Mouse (Mus musculus): ENCODE results near the gene Actn4. TPM values are rescaled to one million over a fixed set of nuclear protein-coding genes. Genes with fewer than 3 reads are reported as not detected.

Actn4 gene
- polyA plus RNA-seq, 1 experiment from 2014 or later: 233 TPM

DNA sequence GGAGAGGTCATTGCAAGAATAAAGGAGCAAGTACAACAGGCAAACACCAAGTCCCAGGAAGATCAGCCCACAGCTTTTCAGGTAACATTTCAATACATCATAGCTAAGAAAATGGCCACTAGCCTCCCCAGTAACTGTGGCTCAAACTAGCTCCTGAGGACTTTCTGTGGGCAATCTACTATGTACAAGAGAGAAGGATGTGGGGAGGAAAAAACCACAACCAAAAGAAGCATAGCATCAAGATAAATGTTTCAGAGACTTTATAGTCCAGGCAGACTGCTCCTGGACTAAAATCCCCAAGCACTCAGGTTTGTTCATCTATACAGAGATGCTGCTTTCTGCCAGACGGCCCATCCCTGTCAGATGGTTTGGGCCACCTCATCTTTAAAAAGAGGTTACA is 5.9 kb downstream of the Actn4 start:
- Histone ChIP-seq H3K27me3 (no peaks in the 10 kb centered on the region), H3K36me3 (no peaks in the 10 kb centered on the region), H3K4me1 (peaks cover 62% of the 10 kb centered on the region), H3K9ac (no peak overlapping the region), H3K9me3 (no peaks in the 10 kb centered on the region), H3K27ac (no peak overlapping the region), H3K4me2 (replicated peaks) (no peak overlapping the region), H3K4me3 (no peak overlapping the region)
- no peak for ATAC-seq (ENCODE audit: insufficient number of reproducible peaks, insufficient read depth, low FRiP score, low TSS enrichment)
- WGBS: 92% methylated on average over 1 of the region's 1 CpGs

GRCm38 (mm10) chr7:28955295-28955897 is 6.7 kb downstream of the Actn4 start:
- no peak overlapping the region for H3K9ac ChIP-seq
- H3K9me3 ChIP-seq: no peaks in the 10 kb centered on the region
- H3K27me3 ChIP-seq: no peaks in the 10 kb centered on the region
- H3K4me3 ChIP-seq: no peak overlapping the region
- H3K27ac ChIP-seq: peak overlapping the region; percentile 63; the same call in 1 of the 2 replicates
- WGBS: 60% methylated on average over 5 of the region's 5 CpGs
- peaks cover 3% of the 10 kb centered on the region; the same call in 1 of the 2 replicates for H3K36me3 ChIP-seq
- no peak for ATAC-seq (ENCODE audit: insufficient number of reproducible peaks, insufficient read depth, low FRiP score, low TSS enrichment)
- no peak overlapping the region for H3K4me2 ChIP-seq (replicated peaks)
- H3K4me1 ChIP-seq: peaks cover 62% of the 10 kb centered on the region

DNA sequence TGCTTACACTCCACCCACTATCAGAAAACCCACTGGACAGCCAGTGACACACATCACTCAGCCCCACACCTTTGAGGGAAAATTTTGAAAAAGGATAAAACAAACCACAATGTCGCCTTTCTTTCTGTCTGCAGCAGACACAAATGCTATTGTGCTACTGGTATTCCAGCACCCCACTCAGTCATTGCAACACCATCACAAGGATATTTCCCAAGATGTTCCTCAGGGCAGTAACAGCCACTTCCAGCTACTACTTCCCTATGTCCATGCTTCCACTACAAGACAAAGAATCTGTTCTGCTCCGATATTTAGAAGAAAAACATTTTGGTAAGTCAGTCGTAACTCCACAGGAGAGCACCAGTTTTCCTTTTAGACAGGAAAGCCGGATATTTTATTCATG is 7.4 kb downstream of the Actn4 start:
- Histone ChIP-seq H3K4me2 (replicated peaks) (no peak overlapping the region), H3K36me3 (peaks cover 5% of the 10 kb centered on the region; the same call in 1 of the 2 replicates), H3K27ac (0 out of 2 replicates have a peak overlapping the region, but pooled peaks have one; percentile 63), H3K4me1 (peaks cover 60% of the 10 kb centered on the region), H3K4me3 (no peak overlapping the region), H3K9ac (no peak overlapping the region), H3K9me3 (no peaks in the 10 kb centered on the region), H3K27me3 (no peaks in the 10 kb centered on the region)
- 69% methylated on average over 4 of the region's 4 CpGs for WGBS
- ATAC-seq (ENCODE audit: insufficient number of reproducible peaks, insufficient read depth, low FRiP score, low TSS enrichment): no peak

DNA sequence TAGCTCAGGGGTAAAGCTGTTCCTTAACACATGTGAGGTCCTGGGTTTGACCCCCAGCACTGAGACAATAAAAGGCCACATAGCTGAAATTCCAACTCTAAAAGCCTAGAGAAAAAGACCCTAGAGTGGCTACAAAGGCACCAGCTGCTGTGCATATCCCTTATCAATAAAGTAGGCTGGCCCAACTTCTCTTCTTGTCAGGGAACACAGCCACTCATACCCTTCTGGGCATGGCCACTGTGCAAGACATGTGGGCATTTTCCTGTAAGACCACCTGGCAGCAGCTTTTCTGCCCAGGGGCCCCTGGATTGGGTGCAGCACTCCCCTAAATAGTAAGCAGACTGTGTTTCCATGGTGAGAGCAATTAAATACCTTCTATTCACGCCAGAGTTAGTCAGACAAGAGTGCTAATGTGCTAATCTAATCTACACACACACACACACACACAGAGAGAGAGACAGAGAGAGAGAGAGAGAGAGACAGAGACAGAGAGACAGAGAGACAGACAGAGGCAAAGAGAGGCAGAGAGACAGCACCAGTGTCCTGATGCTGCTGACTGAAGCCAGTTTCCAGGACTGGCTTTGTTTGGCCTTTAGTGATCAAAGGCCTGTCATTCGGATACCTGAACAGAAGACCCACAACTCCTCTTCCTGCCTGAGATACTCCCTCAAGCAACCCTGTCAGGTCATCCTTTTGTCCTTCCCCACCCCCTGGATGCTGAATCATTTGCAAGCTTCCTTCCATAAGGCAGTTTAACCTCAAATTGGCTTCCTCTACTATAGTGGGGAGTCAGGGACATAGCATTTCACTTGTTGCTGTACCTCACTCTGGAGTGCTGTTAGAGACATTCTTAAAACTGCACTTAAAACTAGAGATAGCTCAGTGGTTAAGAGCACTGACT is 8.4 kb downstream of the Actn4 start:
- Histone ChIP-seq H3K27me3 (no peaks in the 10 kb centered on the region), H3K9ac (no peak overlapping the region), H3K4me1 (peaks cover 60% of the 10 kb centered on the region)

DNA sequence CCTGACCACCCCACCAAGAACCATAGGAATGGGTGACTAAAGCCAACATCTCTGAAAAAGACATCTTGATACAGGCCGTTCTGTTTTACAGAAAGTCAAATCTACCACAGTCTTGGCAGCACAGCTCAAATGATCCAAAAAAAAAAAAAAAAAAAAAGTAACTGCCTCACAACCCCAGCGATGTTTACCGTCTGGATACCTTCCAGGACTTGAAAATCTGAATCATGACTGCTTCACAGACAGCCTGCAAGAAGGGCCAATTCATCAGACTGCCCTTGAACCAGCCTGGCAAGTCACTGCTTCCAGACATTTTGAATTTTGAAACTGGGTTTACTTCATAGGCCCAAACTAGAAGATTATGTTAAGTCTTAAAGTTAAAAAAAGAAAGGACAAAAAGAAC is 9.4 kb downstream of the Actn4 start:
- Histone ChIP-seq H3K27ac (peak overlapping the region; percentile 81), H3K4me2 (replicated peaks) (no peak overlapping the region), H3K9ac (no peak overlapping the region), H3K9me3 (no peaks in the 10 kb centered on the region), H3K27me3 (no peaks in the 10 kb centered on the region), H3K4me1 (peaks cover 66% of the 10 kb centered on the region), H3K36me3 (peaks cover 5% of the 10 kb centered on the region; the same call in 1 of the 2 replicates), H3K4me3 (no peak overlapping the region)
- no peak for ATAC-seq (ENCODE audit: insufficient number of reproducible peaks, insufficient read depth, low FRiP score, low TSS enrichment)
- 20% methylated on average over 3 of the region's 3 CpGs for WGBS

More for the DNA sequence above, 8.4 kb downstream of the Actn4 start:
- 12% methylated on average over 2 of the region's 2 CpGs for WGBS
- H3K4me2 ChIP-seq (replicated peaks): 0 out of 2 replicates have a peak overlapping the region, but pooled peaks have one; percentile 19
- no peak overlapping the region for H3K4me3 ChIP-seq
- H3K36me3 ChIP-seq: peaks cover 5% of the 10 kb centered on the region; the same call in 1 of the 2 replicates
- ATAC-seq (ENCODE audit: insufficient number of reproducible peaks, insufficient read depth, low FRiP score, low TSS enrichment): no peak
- H3K9me3 ChIP-seq: no peaks in the 10 kb centered on the region
- H3K27ac ChIP-seq: peak overlapping the region; percentile 81

- peaks cover 5% of the 10 kb centered on the region; the same call in 1 of the 2 replicates for H3K36me3 ChIP-seq
- WGBS: 90% methylated on average over 2 of the region's 2 CpGs
- H3K4me1 ChIP-seq: peaks cover 71% of the 10 kb centered on the region
These were observed 10.4 kb downstream of the Actn4 start for GRCm38 (mm10) chr7:28951764-28952163.

GRCm38 (mm10) chr7:28950346-28951037 is 11.6 kb downstream of the Actn4 start:
- H3K9me3 ChIP-seq: no peaks in the 10 kb centered on the region
- peaks cover 5% of the 10 kb centered on the region; the same call in 1 of the 2 replicates for H3K36me3 ChIP-seq
- peaks cover 84% of the 10 kb centered on the region for H3K4me1 ChIP-seq
- peak overlapping the region; percentile 50; the same call in 1 of the 2 replicates for H3K27ac ChIP-seq
- ATAC-seq (ENCODE audit: insufficient number of reproducible peaks, insufficient read depth, low FRiP score, low TSS enrichment): no peak
- H3K9ac ChIP-seq: no peak overlapping the region
- no peak overlapping the region for H3K4me3 ChIP-seq
- 75% methylated on average over 10 of the region's 10 CpGs for whole genome bisulfite sequencing
- no peaks in the 10 kb centered on the region for H3K27me3 ChIP-seq
- H3K4me2 ChIP-seq (replicated peaks): no peak overlapping the region

More at GRCm38 (mm10) chr7:28951764-28952163, 10.4 kb downstream of the Actn4 start:
- Histone ChIP-seq H3K27ac (peak overlapping the region; percentile 81; the same call in 1 of the 2 replicates), H3K4me2 (replicated peaks) (no peak overlapping the region), H3K9ac (no peak overlapping the region), H3K9me3 (no peaks in the 10 kb centered on the region), H3K27me3 (no peaks in the 10 kb centered on the region), H3K4me3 (no peak overlapping the region)
- ATAC-seq (ENCODE audit: insufficient number of reproducible peaks, insufficient read depth, low FRiP score, low TSS enrichment): no peak

GRCm38 (mm10) chr7:28949298-28949697 is 12.8 kb downstream of the Actn4 start:
- H3K4me2 ChIP-seq (replicated peaks): 0 out of 2 replicates have a peak overlapping the region, but pooled peaks have one; percentile 6
- H3K27me3 ChIP-seq: no peaks in the 10 kb centered on the region
- 70% methylated on average over 2 of the region's 2 CpGs for WGBS
- peaks cover 5% of the 10 kb centered on the region; the same call in 1 of the 2 replicates for H3K36me3 ChIP-seq
- H3K9ac ChIP-seq: 0 out of 2 replicates have a peak overlapping the region, but pooled peaks have one; percentile 0
- no peaks in the 10 kb centered on the region for H3K9me3 ChIP-seq
- peak overlapping the region; percentile 77 for H3K27ac ChIP-seq
- peaks cover 93% of the 10 kb centered on the region for H3K4me1 ChIP-seq
- no peak overlapping the region; the same call in 1 of the 2 replicates for H3K4me3 ChIP-seq
- ATAC-seq (ENCODE audit: insufficient number of reproducible peaks, insufficient read depth, low FRiP score, low TSS enrichment): no peak

- H3K4me2 ChIP-seq (replicated peaks): no peak overlapping the region; the same call in 1 of the 2 replicates
- peaks cover 91% of the 10 kb centered on the region for H3K4me1 ChIP-seq
- H3K4me3 ChIP-seq: no peak overlapping the region
- peak overlapping the region; percentile 77 for H3K27ac ChIP-seq
- ATAC-seq (ENCODE audit: insufficient number of reproducible peaks, insufficient read depth, low FRiP score, low TSS enrichment): no peak
- peaks cover 5% of the 10 kb centered on the region; the same call in 1 of the 2 replicates for H3K36me3 ChIP-seq
- H3K27me3 ChIP-seq: no peaks in the 10 kb centered on the region
- no peak overlapping the region for H3K9ac ChIP-seq
- 70% methylated on average over 7 of the region's 7 CpGs for WGBS
- no peaks in the 10 kb centered on the region for H3K9me3 ChIP-seq
These were observed 13.4 kb downstream of the Actn4 start for GRCm38 (mm10) chr7:28948746-28949145.

DNA sequence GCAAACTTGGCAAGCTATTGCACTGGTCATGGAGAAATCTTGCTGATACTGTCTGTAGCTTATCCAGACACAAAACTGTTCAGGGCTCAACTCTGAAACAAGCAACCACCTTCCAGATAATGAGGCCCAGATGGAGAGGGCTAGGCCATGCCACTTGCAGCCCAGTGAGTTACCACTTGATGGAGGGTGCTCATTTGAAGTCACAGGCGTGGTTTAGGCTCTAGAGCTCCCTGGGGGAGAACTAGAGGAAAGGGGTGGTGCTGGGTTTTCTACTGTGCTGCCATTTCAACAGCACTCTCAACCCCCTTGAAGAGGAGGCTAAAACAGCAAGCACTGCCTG is 15.9 kb downstream of the Actn4 start:
- Histone ChIP-seq H3K36me3 (peaks cover 5% of the 10 kb centered on the region; the same call in 1 of the 2 replicates), H3K9ac (no peak overlapping the region), H3K4me3 (no peak overlapping the region)

More for the DNA sequence above, 15.9 kb downstream of the Actn4 start:
- Histone ChIP-seq H3K4me2 (replicated peaks) (peak overlapping the region; percentile 27; the same call in 1 of the 2 replicates), H3K4me1 (peaks cover 83% of the 10 kb centered on the region), H3K9me3 (no peaks in the 10 kb centered on the region), H3K27me3 (no peaks in the 10 kb centered on the region), H3K27ac (peak overlapping the region; percentile 91)
- WGBS: 14% methylated on average over 1 of the region's 1 CpGs
- peak; percentile 22; the same call in 1 of the 2 replicates for ATAC-seq (ENCODE audit: insufficient number of reproducible peaks, insufficient read depth, low FRiP score, low TSS enrichment)

Data from embryonic facial prominence, embryonic 12.5 days (tissue).